Mouse (Mus musculus) E14TG2a.4 (cell line): ENCODE results near the gene Coq2.

Source experiments
- CTCF ChIP-seq: conservative IDR thresholded peaks from 2 replicates; pipeline ENCODE4 v1.5.1; 2014; ENCODE audit warnings: low read length
- POU5F1 ChIP-seq: IDR thresholded peaks from 2 replicates; pipeline ENCODE4 v1.6.1; 2014; ENCODE audit warnings: low read length, borderline replicate concordance

DNA sequence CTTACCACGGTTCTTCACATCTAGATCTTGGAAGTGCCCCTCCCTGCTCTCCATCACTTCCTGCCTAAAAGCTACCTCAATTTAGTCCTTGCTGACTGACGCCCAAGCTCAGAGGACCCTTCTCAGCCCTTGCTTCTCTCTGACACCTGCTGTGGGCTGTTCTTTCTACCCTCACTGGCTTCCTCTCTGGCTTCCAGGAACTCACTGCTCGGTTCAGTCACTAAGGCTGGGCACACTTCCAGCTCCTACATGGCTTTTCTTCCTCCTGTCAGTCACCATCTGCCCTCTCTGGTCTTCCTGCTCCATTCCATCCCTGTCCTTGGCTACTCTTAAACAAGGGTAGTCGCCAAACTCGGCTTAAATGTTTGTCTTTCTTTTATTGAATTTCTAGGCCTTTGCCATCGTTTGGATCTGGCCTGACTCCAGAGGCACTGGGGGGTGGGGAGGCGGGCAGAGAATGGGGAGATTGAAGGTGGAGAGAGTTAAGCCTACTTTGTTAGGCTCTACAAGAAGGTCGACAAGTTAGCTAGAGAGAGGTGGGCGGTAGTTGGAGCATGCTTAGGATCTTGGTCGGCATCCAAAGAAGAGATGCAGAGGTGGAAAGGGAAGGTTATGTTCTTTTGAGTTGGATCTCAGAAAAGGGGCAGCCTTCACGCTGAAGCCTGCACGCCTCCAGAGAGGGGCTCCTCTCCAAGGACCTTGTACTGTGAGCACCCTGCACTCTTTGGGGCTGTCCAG, 31.5 kb downstream of the Coq2 start:
- TF ChIP-seq CTCF (no peak), POU5F1 (no peak)
